Mouse (Mus musculus) neural tube, embryonic 15.5 days (tissue): ENCODE results near the gene Kcnip4. TPM values are rescaled to one million over a fixed set of nuclear protein-coding genes. Genes with fewer than 3 reads are reported as not detected.

Source experiments
- ATAC-seq: fragments of 200-750 bp; cut with Nextera tagmentation; 2 replicates; pipeline ENCODE4 v1.8.0; 2017; ENCODE audit warnings: mild to moderate bottlenecking, moderate TSS enrichment, moderate library complexity; ENCODE audit not compliant: low FRiP score
- H3K27ac ChIP-seq: fragments of 300-500 bp; sonication (generic); replicated peaks from 2 replicates; pipeline ENCODE4 v1.5.1; 2015; ENCODE audit warnings: mild to moderate bottlenecking, inconsistent platforms
- H3K27me3 ChIP-seq: fragments of 300-500 bp; sonication (generic); replicated peaks from 2 replicates; pipeline ENCODE4 v1.6.1; 2015; ENCODE audit warnings: inconsistent platforms
- H3K36me3 ChIP-seq: fragments of 300-500 bp; sonication (generic); 2 replicates; pipeline ENCODE4 v1.6.1; 2015; ENCODE audit warnings: inconsistent platforms
- H3K4me1 ChIP-seq: fragments of 300-500 bp; sonication (generic); 2 replicates; pipeline ENCODE4 v1.6.1; 2015; ENCODE audit warnings: inconsistent platforms
- H3K4me2 ChIP-seq: fragments of 300-500 bp; sonication (generic); 2 replicates; pipeline ENCODE4 v1.6.1; 2015; ENCODE audit warnings: inconsistent platforms, mild to moderate bottlenecking, moderate library complexity
- H3K4me3 ChIP-seq: fragments of 300-500 bp; sonication (generic); replicated peaks from 2 replicates; pipeline ENCODE4 v1.5.1; 2015; ENCODE audit warnings: mild to moderate bottlenecking, inconsistent platforms
- H3K9ac ChIP-seq: fragments of 300-500 bp; sonication (generic); replicated peaks from 2 replicates; pipeline ENCODE4 v1.6.1; 2015; ENCODE audit warnings: mild to moderate bottlenecking, inconsistent platforms
- H3K9me3 ChIP-seq: fragments of 300-500 bp; sonication (generic); replicated peaks from 2 replicates; pipeline ENCODE4 v1.6.1; 2016; ENCODE audit warnings: inconsistent platforms
- WGBS: fragments of 180-500 bp; shearing (Covaris S2); methylation state at CpG from one replicate; pipeline ENCODE4 v1.1.7; 2015; ENCODE audit warnings: mixed read lengths; 5-methylcytosine and 5-hydroxymethylcytosine counted together
- polyA plus RNA-seq: library from polyadenylated mRNA; unstranded; fragments of >200 nt; fragmentation: Nextera tagmentation; extraction: Ambion mirVana; gene quantifications from 2 replicates; pipeline ENCODE4 v1.2.1, GENCODE M21; 2015

The Kcnip4 gene
- polyA plus RNA-seq, 1 experiment from 2014 or later, result 17.0 TPM

DNA sequence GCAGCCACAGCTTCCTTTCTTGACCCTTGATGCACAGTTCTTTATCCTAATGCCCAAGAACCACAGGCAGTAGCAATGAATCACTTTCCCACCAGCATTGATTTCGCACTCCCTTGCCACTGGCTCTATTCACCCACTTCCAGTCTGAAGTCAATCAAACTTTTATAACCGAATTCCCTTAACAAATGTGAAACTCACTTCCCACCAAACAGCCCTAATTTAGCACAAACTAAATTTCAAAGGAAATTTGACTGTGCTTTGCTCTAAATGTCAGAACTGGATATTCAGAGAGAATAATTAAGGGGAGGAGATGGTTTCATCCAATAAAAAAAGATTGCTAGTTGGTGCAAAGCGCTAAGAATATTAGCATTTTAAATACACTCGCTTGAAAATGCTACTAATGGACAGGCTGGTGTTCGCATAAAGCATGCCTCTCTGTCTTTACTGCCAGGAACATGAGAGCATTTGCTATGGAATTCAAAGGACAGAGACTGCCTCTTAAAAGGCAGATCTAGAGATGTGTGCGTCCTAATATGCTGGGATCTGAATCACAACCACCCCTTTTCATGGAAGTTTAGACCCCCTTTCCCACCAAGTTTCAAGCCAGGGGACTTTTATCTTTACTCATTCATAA lies 63.9 kb downstream of the Kcnip4 start:
- H3K4me2 ChIP-seq, result no peak overlapping the region
- H3K36me3 ChIP-seq, result no peaks in the 10 kb centered on the region
- H3K9ac ChIP-seq, result no peak overlapping the region
- no peaks in the 10 kb centered on the region for H3K9me3 ChIP-seq
- H3K27ac ChIP-seq, result no peak overlapping the region
- H3K4me3 ChIP-seq, result no peak overlapping the region
- no peaks in the 10 kb centered on the region for H3K4me1 ChIP-seq
- WGBS, result 33% methylated on average over 6 of the region's 6 CpGs
- no peak for ATAC-seq
- no peaks in the 10 kb centered on the region for H3K27me3 ChIP-seq

DNA sequence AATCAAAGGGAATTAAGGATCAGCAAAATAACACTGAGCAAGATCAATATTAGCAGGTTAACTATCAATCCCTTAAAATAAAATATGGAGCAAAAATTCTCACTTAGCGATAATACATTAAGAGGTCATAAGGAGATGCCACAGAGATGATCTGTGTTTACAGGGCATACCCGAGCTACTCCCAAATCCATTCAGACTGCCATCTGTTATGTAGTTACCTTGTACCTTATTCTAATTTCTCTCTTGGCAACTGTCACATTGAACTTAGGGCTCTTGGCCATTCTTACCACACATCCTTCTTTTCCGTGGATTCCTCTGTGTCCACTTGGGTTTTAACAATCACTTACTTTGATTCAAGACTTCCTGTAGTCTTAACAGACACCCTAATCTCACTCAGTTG lies 71.6 kb downstream of the Kcnip4 start:
- no peak overlapping the region for H3K27ac ChIP-seq
- H3K4me2 ChIP-seq, result no peak overlapping the region
- WGBS, result 83% methylated on average over 3 of the region's 3 CpGs
- H3K36me3 ChIP-seq, result no peaks in the 10 kb centered on the region
- no peaks in the 10 kb centered on the region for H3K27me3 ChIP-seq
- H3K4me1 ChIP-seq, result no peaks in the 10 kb centered on the region
- no peak overlapping the region for H3K4me3 ChIP-seq
- H3K9me3 ChIP-seq, result no peaks in the 10 kb centered on the region
- no peak for ATAC-seq
- no peak overlapping the region for H3K9ac ChIP-seq

DNA sequence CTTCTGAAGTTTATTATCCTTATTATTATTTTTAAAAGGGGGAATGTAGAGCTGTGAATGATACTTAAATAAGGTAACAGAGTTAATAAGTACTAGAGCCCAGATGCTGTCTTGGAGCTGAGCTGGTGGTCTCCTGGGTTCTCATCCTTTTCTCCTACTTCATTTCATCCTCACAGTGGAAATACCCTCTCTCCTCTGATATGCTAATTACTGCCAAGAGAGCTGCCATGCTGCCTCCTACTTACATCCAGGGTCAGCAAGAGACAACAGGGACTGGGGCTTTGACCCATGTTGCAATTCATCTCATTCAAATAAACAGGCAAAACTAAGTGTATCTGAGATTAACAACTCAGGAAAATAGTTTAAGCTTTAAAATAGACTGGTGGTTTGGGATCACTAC lies 73.4 kb downstream of the Kcnip4 start:
- no peak for ATAC-seq
- H3K9me3 ChIP-seq, result no peaks in the 10 kb centered on the region
- no peak overlapping the region for H3K9ac ChIP-seq
- H3K4me1 ChIP-seq, result no peaks in the 10 kb centered on the region
- H3K27me3 ChIP-seq, result no peaks in the 10 kb centered on the region
- no peak overlapping the region for H3K4me2 ChIP-seq
- no peak overlapping the region for H3K4me3 ChIP-seq
- no peaks in the 10 kb centered on the region for H3K36me3 ChIP-seq
- H3K27ac ChIP-seq, result no peak overlapping the region

DNA sequence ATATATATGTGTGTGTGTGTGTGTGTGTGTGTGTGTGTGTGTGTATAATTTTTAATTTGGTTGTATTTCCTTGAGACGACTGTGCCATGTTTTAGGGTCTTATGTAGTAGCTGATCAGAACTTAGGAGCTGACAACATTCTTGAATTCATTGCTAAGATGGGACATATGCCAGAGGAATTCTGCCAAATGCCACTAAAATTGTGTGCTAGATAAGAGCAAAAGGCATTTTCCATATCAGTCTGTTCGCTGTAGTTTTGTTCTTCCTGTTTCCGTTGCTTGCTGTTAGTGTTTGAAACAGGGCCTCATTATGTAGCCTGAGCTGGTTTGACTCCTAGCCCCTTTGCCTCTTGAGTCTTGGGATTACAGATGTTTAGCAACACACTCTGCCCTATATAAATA lies 73.8 kb downstream of the Kcnip4 start:
- no peak for ATAC-seq
- 88% methylated on average over 3 of the region's 3 CpGs for WGBS
- no peaks in the 10 kb centered on the region for H3K9me3 ChIP-seq
- H3K36me3 ChIP-seq, result no peaks in the 10 kb centered on the region
- no peak overlapping the region for H3K27ac ChIP-seq
- no peaks in the 10 kb centered on the region for H3K27me3 ChIP-seq
- no peak overlapping the region for H3K4me2 ChIP-seq
- no peak overlapping the region for H3K9ac ChIP-seq
- H3K4me3 ChIP-seq, result no peak overlapping the region
- H3K4me1 ChIP-seq, result no peaks in the 10 kb centered on the region

DNA sequence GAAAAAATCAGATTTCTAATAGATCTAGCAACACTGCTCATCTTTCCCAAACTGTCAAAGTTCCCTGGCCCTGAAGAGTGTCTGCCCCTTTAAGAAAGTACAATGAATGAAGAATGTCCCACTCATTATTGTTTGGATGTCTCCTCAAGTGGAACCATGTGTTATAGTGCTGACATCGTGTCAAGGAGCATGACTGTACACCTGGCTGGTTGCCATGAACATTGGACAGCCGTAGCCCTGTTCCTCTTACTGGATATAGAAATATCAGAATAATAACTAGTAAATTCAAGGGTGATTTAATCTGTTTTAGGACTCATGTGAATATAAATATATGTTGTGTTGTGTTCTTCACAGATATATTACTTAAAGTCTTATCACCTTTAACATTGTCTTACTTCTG lies 87.5 kb downstream of the Kcnip4 start:
- WGBS, result 81% methylated on average over 2 of the region's 2 CpGs
- H3K9ac ChIP-seq, result no peak overlapping the region
- H3K9me3 ChIP-seq, result no peaks in the 10 kb centered on the region
- H3K4me3 ChIP-seq, result no peak overlapping the region
- no peak overlapping the region for H3K27ac ChIP-seq
- no peaks in the 10 kb centered on the region for H3K36me3 ChIP-seq
- no peak for ATAC-seq
- H3K4me2 ChIP-seq, result no peak overlapping the region
- no peaks in the 10 kb centered on the region for H3K4me1 ChIP-seq
- no peaks in the 10 kb centered on the region for H3K27me3 ChIP-seq

DNA sequence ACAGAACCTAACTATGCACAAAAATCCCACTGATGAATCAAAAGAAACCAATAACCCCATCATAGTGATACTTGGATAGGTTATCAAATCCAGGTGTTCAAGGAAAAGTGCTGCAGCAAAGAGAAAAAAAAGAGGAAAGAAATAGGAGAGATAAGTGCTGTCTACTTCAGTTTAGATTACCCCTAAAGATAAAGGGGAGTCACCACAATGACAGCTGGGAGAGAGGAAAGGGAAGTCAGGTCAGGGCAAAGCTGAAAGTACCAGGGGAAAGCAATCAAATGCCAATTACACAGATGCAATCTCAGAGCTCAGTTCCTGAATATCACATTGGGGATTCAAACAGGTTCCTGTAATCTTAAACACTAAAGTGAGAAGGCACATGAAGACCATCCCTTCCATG lies 97.0 kb downstream of the Kcnip4 start:
- no peaks in the 10 kb centered on the region for H3K27me3 ChIP-seq
- H3K4me2 ChIP-seq, result no peak overlapping the region
- H3K9ac ChIP-seq, result no peak overlapping the region
- H3K36me3 ChIP-seq, result no peaks in the 10 kb centered on the region
- no peaks in the 10 kb centered on the region for H3K4me1 ChIP-seq
- H3K4me3 ChIP-seq, result no peak overlapping the region
- no peak for ATAC-seq
- no peak overlapping the region for H3K27ac ChIP-seq
- no peaks in the 10 kb centered on the region for H3K9me3 ChIP-seq

DNA sequence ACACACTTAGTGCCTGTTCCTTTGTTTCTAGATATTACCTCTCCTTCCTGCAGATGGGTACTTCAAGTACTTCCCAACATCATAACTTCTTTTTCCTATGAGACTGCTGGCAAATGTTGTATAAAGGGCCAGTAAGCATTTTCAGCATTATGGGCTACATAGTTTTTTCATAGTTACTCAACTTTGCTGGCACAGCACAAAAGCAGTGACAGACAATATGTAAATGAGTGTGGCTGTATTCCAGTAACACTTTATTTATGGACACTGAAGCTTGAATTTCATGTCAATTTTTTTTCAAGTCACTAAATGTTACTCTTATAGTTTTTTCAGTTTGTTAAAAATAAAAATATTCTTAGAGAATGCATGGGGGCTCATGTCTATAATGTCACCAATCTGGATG lies 105.0 kb downstream of the Kcnip4 start:
- no peak overlapping the region for H3K27ac ChIP-seq
- H3K4me1 ChIP-seq, result no peaks in the 10 kb centered on the region
- H3K27me3 ChIP-seq, result no peaks in the 10 kb centered on the region
- no peak overlapping the region for H3K4me2 ChIP-seq
- no peaks in the 10 kb centered on the region for H3K9me3 ChIP-seq
- H3K36me3 ChIP-seq, result no peaks in the 10 kb centered on the region
- no peak for ATAC-seq
- H3K4me3 ChIP-seq, result no peak overlapping the region
- no peak overlapping the region for H3K9ac ChIP-seq

DNA sequence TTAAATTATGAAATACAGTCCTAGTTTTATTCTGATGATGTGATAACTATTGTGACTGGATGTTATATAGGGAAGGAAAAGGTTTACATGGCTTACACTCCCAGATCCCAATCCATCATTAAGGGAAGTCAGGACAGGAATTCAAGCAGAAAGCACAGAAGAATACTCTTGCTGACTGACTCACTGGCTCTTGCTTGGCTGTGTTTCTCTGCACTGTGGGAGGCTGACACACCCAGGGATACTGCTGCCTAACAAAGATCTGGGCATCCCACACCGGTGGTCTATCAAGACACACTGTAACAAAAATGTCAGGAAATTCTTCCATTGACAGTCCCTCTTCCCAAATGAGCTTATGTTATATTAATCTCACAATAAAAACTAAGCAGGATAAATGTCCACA lies 116.4 kb downstream of the Kcnip4 start:
- Histone ChIP-seq H3K4me1 (no peaks in the 10 kb centered on the region), H3K9ac (no peak overlapping the region), H3K36me3 (no peaks in the 10 kb centered on the region), H3K27me3 (no peaks in the 10 kb centered on the region), H3K9me3 (no peaks in the 10 kb centered on the region), H3K4me3 (no peak overlapping the region), H3K4me2 (no peak overlapping the region), H3K27ac (no peak overlapping the region)
- ATAC-seq, result no peak
- WGBS, result 80% methylated on average over 1 of the region's 1 CpGs

DNA sequence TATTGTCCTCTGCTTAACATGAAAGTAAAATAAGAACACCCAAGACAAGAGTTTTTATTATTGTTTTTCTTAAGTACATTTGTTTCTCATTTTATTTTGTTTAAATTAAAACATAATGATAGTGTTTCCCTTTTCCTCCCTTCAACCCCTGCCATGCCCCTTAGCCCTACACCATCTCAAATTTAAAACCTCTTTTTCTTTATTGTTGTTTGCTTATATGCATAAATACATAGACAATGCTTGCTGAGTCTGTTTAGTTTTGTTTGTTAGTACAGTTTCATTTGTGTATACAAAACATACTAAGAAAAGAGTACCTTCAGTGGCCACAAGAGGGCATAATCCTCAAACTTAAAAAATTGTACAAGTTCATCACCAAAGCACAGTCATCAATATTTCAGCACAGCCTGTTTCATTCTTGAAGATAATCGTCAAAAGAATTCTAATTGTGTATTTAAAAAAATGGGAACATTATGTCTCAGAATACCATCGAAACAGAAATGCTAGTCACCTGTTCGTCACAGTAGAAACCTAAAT lies 154.1 kb downstream of the Kcnip4 start:
- ATAC-seq, result no peak
- Histone ChIP-seq H3K9ac (no peak overlapping the region), H3K27me3 (no peaks in the 10 kb centered on the region), H3K36me3 (no peaks in the 10 kb centered on the region), H3K4me1 (no peaks in the 10 kb centered on the region), H3K4me2 (no peak overlapping the region), H3K9me3 (no peaks in the 10 kb centered on the region), H3K4me3 (no peak overlapping the region), H3K27ac (no peak overlapping the region)
- WGBS, result 40% methylated on average over 3 of the region's 3 CpGs

DNA sequence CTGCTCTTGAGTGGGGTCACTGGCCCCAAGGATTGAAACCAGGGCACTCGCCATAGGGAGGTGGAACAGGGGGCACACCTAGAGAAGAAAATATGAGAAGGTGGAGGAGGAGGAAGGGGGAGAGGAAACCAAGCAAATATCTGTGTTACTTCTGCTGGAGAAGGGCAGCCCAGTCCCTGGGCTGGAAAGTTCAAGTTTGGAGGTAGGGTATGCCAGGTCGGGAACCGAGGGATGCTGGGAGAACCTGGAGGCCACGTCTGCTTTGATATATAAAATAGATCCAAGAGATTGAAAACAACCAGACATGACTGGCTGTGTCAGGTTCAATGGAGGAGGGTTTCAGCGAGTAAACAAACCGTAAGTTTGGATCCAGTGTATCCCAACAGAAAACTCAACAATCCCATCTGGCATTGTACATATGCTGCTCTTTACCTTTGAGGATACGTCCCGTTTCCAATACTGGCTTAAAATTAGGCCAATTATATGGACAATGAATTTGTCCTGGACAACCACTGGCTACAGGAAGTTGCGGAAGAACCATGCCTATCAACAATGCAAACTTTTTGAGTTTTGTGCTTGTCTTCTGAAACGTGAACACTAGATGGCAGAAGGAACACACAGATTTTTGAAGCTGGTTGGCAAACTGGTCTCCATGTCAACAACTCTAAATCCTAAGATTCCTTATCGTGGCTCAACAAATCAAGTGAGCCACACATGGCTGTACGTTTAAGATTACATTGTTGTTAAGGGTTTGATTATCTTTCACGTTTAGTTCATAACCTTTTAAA lies 155.9 kb downstream of the Kcnip4 start:
- ATAC-seq, result no peak
- Histone ChIP-seq H3K9ac (no peak overlapping the region), H3K4me1 (no peaks in the 10 kb centered on the region), H3K27ac (no peak overlapping the region), H3K4me2 (no peak overlapping the region), H3K9me3 (no peaks in the 10 kb centered on the region), H3K4me3 (no peak overlapping the region), H3K36me3 (no peaks in the 10 kb centered on the region), H3K27me3 (no peaks in the 10 kb centered on the region)
- WGBS, result 51% methylated on average over 13 of the region's 13 CpGs

DNA sequence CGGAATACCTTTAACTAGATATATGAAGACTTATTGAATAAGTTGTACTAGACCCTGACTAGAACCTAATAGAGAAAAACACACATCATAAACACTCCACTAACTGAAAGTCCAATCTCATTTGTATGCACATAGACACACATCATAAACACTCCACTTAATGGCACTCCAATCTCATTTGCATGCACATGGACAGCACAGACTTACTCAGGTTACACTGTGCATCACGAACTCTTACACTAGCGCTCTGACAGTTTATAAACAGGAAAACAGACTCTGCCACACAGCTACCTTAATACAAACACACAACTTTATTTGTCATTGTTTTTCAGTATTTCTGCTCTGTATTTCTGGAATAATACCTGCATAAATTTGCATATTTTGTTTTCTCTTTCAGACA lies 168.3 kb downstream of the Kcnip4 start:
- Histone ChIP-seq H3K4me2 (no peak overlapping the region), H3K27me3 (no peaks in the 10 kb centered on the region), H3K9me3 (no peaks in the 10 kb centered on the region), H3K9ac (no peak overlapping the region), H3K4me3 (no peak overlapping the region), H3K36me3 (no peaks in the 10 kb centered on the region), H3K27ac (no peak overlapping the region), H3K4me1 (no peaks in the 10 kb centered on the region)
- 74% methylated on average over 3 of the region's 3 CpGs for WGBS
- no peak for ATAC-seq

DNA sequence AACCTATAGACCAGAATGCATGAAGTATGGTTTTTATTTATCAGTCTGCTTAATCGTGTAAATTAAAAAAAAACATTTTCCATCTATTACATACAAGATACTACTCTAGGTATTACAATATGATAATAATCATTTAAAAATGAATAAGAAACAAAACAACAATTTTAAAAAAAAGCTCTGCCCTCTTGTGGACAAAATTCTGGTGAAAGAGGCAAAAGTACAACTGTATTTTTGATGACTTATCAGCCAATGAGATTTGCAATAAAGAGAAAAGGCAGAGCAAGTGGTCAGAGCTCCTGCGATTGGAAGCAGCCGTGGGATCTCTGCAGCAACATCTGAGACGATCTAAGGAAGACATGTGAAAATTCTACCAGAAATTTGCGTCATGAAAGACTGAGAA lies 172.6 kb downstream of the Kcnip4 start:
- WGBS, result 81% methylated on average over 5 of the region's 5 CpGs
- Histone ChIP-seq H3K27ac (no peak overlapping the region), H3K4me2 (no peak overlapping the region), H3K9me3 (no peaks in the 10 kb centered on the region), H3K9ac (no peak overlapping the region), H3K36me3 (no peaks in the 10 kb centered on the region), H3K4me1 (no peaks in the 10 kb centered on the region; the same call in 1 of the 2 replicates), H3K27me3 (no peaks in the 10 kb centered on the region), H3K4me3 (no peak overlapping the region)
- no peak for ATAC-seq
